Mouse (Mus musculus) midbrain, embryonic 14.5 days (tissue): ENCODE measurements around the gene Uox. TPM values are rescaled to one million over a fixed set of nuclear protein-coding genes. Genes with fewer than 3 reads are reported as not detected.
A peak's percentile ranks its signal among the peaks of the same experiment; 100 is the strongest.

ENCODE experiments used
- ATAC-seq: fragments of 200-750 bp; cut with Nextera tagmentation; 2 replicates; pipeline ENCODE4 v1.8.0; 2017; ENCODE audit warnings: moderate number of reproducible peaks, moderate library complexity; ENCODE audit not compliant: low FRiP score, low TSS enrichment
- DNase-seq: peaks from one replicate; pipeline ENCODE4 v3.0.0-alpha.2; 2015
- H3K27ac ChIP-seq: fragments of 300-500 bp; sonication (generic); replicated peaks from 2 replicates; pipeline ENCODE4 v1.5.1; 2014; ENCODE audit warnings: mild to moderate bottlenecking, low read depth, low read length, moderate library complexity
- H3K27me3 ChIP-seq: fragments of 300-500 bp; sonication (generic); 2 replicates; pipeline ENCODE4 v1.6.1; 2014; ENCODE audit warnings: low read length, control low read depth, mixed read lengths; ENCODE audit not compliant: control insufficient read depth, insufficient read depth
- H3K36me3 ChIP-seq: fragments of 300-500 bp; sonication (generic); 2 replicates; pipeline ENCODE4 v1.6.1; 2014; ENCODE audit warnings: low read length, control low read depth; ENCODE audit not compliant: control insufficient read depth, insufficient read depth
- H3K4me1 ChIP-seq: fragments of 300-500 bp; sonication (generic); 2 replicates; pipeline ENCODE4 v1.6.1; 2014; ENCODE audit warnings: mild to moderate bottlenecking, antibody characterized with exemption, low read length, control low read depth; ENCODE audit not compliant: control insufficient read depth, insufficient read depth
- H3K4me2 ChIP-seq: fragments of 300-500 bp; sonication (generic); 2 replicates; pipeline ENCODE4 v1.6.1; 2014; ENCODE audit warnings: mild to moderate bottlenecking, low read length, moderate library complexity
- H3K4me3 ChIP-seq: fragments of 300-500 bp; sonication (generic); replicated peaks from 2 replicates; pipeline ENCODE4 v1.5.1; 2014; ENCODE audit warnings: low read depth, low read length
- H3K9ac ChIP-seq: fragments of 300-500 bp; sonication (generic); replicated peaks from 2 replicates; pipeline ENCODE4 v1.6.1; 2014; ENCODE audit warnings: mild to moderate bottlenecking, low read length, moderate library complexity
- H3K9me3 ChIP-seq: fragments of 300-500 bp; sonication (generic); 2 replicates; pipeline ENCODE4 v1.6.1; 2016; ENCODE audit warnings: low read length, control low read depth, mixed read lengths; ENCODE audit not compliant: control insufficient read depth
- WGBS: fragments of 180-500 bp; shearing (Covaris S2); extraction: QIAGEN DNeasy Blood & Tissue Kit; methylation state at CpG from one replicate; pipeline ENCODE4 v1.1.7; 2014; 5-methylcytosine and 5-hydroxymethylcytosine counted together
- polyA plus RNA-seq: library from polyadenylated mRNA; unstranded; fragments of >200 nt; fragmentation: Nextera tagmentation; extraction: Ambion mirVana; gene quantifications from 2 replicates; pipeline ENCODE4 v1.2.1, GENCODE M21; 2014

Uox gene
- polyA plus RNA-seq, 1 experiment from 2014 or later: not detected

DNA sequence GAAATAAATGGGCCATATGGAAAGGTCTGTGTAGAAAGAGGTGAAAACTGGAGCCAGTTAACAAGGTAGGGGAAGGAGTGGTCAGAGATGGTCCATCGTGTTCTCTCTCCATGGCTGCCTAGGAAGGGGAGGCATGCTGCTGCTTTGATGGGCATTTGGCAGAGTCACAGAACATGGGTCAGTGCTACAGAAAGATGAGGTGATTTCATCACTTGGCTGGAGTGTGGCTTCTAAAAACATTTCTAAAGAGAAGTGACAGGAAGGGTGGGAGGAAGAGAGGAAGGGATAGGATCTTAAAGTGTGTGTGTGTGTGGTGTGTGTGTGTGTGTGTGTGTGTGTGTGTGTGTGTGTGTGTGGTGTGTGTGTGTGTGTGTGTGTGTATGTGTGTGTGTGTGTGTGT lies 1.1 kb downstream of the Uox start:
- no peak for DNase-seq
- Histone ChIP-seq H3K27ac (no peak overlapping the region), H3K9ac (no peak overlapping the region), H3K4me1 (no peaks in the 10 kb centered on the region), H3K27me3 (no peaks in the 10 kb centered on the region), H3K9me3 (no peaks in the 10 kb centered on the region), H3K4me2 (no peak overlapping the region), H3K4me3 (no peak overlapping the region), H3K36me3 (no peaks in the 10 kb centered on the region)
- WGBS: 91% methylated on average over 1 of the region's 1 CpGs
- no peak for ATAC-seq

DNA sequence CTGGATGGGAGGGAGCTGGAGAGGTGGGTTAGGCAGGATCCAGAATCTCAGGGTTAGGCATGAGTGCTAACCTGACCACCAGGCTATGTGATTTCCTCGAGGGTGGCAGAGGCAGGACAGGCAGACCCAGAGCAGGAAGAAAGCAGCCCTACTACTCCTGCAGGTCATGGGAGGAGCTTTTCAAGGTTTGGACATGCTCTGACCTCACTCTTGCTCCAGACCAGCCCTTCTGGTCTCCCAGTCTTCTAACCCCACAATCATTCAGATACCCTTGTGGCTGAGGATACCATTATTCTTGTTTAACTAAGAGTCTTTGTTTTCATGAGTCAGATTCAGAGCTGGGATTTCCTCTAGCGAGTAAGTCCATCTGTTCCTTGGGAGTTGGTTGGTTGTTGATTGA lies 7.4 kb downstream of the Uox start:
- Histone ChIP-seq H3K27me3 (no peaks in the 10 kb centered on the region), H3K27ac (no peak overlapping the region), H3K9ac (no peak overlapping the region), H3K36me3 (no peaks in the 10 kb centered on the region), H3K4me3 (no peak overlapping the region), H3K9me3 (no peaks in the 10 kb centered on the region), H3K4me2 (no peak overlapping the region), H3K4me1 (no peaks in the 10 kb centered on the region)
- 75% methylated on average over 2 of the region's 2 CpGs for WGBS
- no peak for DNase-seq
- ATAC-seq: no peak

DNA sequence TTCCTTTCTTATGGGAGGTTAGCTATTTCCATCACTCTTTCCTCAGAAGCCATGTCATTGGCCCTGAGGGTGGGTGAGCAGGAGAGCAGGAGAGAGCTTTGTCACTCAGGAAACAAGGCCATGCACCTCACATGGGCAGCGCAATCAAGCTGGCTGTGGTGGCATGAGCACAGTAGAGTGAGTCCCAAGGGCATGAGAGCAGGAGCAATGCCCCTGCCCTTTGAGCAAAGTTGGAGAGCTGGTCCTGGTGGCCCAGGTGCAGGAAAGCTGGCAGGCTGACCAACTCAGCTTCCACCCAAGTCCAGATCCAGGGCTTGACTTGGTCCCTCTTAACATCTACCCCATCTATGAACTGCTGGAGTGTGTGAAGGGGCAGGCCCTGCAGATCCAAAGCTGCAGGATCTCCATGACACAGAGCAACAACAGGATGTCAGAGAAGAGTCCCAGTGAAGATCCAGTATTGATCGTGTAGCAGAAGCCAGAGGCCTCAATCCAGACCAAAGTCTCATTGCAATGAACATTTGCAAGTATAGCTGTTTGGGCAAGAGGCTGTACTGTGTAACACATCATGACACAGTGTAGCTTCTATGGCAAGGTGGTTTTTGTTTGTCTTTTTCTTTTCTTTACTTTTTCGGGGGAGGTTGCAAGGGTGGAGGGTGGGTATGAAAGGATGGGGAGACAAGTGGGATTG lies 10.0 kb downstream of the Uox start:
- Histone ChIP-seq H3K9me3 (no peaks in the 10 kb centered on the region), H3K9ac (no peak overlapping the region), H3K27me3 (no peaks in the 10 kb centered on the region), H3K36me3 (no peaks in the 10 kb centered on the region), H3K4me3 (no peak overlapping the region), H3K4me1 (no peaks in the 10 kb centered on the region), H3K4me2 (no peak overlapping the region), H3K27ac (no peak overlapping the region)
- WGBS: 87% methylated on average over 3 of the region's 3 CpGs
- ATAC-seq: no peak
- DNase-seq: no peak

DNA sequence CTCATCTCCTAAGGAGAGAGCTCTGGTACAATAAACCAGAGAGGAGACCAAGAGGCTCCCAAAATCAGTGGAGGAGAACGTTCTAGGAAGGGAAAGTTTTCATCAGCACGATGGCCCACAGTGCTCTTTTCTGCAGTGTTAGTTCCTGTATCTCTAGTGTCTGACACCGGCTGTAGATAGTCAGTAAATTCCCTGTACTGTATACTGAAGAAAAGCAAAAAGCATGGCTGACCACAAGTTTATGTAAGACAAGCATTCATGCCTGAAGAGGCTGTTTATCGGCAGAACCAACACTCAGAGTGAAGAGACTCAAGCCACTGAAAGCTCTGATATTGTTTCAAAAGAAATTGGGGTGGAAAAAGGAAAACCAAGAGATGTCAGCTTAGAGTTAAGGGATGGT lies 13.3 kb downstream of the Uox start:
- no peaks in the 10 kb centered on the region for H3K36me3 ChIP-seq
- DNase-seq: no peak
- no peak overlapping the region for H3K9ac ChIP-seq
- no peak for ATAC-seq
- H3K9me3 ChIP-seq: no peaks in the 10 kb centered on the region
- H3K4me3 ChIP-seq: no peak overlapping the region
- no peaks in the 10 kb centered on the region for H3K27me3 ChIP-seq
- no peak overlapping the region for H3K27ac ChIP-seq
- H3K4me1 ChIP-seq: no peaks in the 10 kb centered on the region
- 86% methylated on average over 4 of the region's 4 CpGs for WGBS
- no peak overlapping the region for H3K4me2 ChIP-seq

DNA sequence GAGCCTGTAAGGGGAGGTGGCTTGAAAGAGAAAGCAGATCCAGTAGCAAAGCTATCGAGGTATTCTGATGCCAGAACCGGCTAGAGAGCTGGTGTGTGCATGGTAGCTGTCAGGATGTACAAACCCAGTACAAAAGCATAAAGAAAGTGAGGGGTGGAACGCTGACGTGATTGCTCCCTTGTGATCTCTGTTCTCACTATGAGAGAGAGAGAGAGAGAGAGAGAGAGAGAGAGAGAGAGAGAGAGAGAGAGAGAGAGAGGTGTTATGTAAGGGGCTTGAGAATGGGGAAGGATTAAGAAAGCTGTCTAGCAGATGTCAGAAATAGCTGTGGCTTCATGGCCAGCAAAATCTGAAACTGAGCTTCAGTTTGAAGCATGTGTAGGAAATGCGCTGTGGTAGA lies 13.7 kb downstream of the Uox start:
- Histone ChIP-seq H3K36me3 (no peaks in the 10 kb centered on the region), H3K4me1 (no peaks in the 10 kb centered on the region), H3K27me3 (no peaks in the 10 kb centered on the region), H3K4me2 (no peak overlapping the region), H3K9ac (no peak overlapping the region), H3K9me3 (no peaks in the 10 kb centered on the region), H3K27ac (no peak overlapping the region), H3K4me3 (no peak overlapping the region)
- ATAC-seq: no peak
- no peak for DNase-seq
- 57% methylated on average over 5 of the region's 5 CpGs for WGBS

DNA sequence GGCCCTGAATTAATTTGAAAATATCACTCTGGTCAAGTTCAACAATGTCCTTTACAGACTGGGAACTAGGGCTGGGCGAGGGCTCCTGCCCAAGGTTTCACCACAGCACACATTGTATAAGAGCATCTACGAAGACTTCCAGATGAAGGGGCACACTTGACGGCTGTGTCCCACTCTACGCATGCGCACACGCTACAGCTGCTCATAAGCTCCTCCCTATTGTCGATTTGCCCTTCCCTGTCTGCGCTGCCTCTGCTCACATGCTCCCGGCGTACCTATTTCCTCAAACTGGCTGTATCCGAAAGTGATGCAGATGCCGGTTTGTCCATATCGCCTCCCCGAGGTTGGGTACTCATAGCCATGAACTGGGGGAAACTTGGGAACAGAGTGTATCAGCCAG lies 16.4 kb downstream of the Uox start:
- 95% methylated on average over 14 of the region's 14 CpGs for WGBS
- H3K4me1 ChIP-seq: no peaks in the 10 kb centered on the region
- no peak overlapping the region for H3K4me3 ChIP-seq
- H3K36me3 ChIP-seq: no peaks in the 10 kb centered on the region
- no peak for DNase-seq
- no peak overlapping the region for H3K9ac ChIP-seq
- no peak overlapping the region for H3K27ac ChIP-seq
- H3K9me3 ChIP-seq: no peaks in the 10 kb centered on the region
- ATAC-seq: no peak
- H3K4me2 ChIP-seq: no peak overlapping the region
- no peaks in the 10 kb centered on the region for H3K27me3 ChIP-seq

DNA sequence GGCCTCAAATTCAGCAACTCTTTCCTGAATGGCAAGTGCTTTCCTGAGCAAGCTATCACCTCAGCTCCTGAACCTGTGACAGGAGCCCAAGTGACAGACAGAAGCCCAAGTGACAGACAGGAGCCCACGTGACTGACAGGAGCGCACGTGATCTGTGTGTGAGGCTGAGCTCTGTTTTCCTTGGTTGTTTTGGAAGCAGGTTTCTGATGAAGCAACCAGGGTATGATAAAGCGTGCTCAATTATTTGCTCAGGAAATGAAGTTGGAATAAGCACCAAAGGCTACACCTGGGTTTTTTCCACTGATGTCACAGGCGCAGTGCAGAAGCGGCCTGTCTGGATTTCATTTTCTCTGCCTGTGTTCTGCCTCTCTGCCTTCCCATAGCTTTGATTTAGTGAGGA lies 19.3 kb downstream of the Uox start:
- Histone ChIP-seq H3K4me3 (no peak overlapping the region), H3K27ac (peak overlapping the region; percentile 41; the same call in 1 of the 2 replicates), H3K9ac (no peak overlapping the region), H3K27me3 (no peaks in the 10 kb centered on the region), H3K4me1 (no peaks in the 10 kb centered on the region), H3K36me3 (no peaks in the 10 kb centered on the region), H3K4me2 (no peak overlapping the region), H3K9me3 (no peaks in the 10 kb centered on the region)
- DNase-seq (no peak), ATAC-seq (no peak)
- WGBS: 85% methylated on average over 6 of the region's 6 CpGs

DNA sequence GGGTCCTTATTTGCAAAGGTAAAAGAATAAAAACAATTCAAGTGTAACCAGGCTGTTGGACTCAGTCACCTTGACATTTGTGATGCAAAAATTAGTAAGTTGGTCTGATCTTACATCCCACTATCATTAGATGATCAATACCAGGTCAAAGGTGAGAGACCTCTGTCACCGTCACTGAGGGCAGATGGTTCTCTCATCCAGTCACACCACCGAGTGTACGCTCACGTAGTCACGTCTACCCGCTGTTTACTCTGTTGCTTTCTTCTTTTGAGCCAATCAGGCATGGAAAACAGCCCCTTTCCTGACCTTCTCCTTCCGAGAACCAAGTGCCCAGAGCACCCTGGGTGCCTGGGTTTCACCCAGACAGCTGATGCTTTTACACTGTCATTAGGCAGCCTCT lies 20.9 kb downstream of the Uox start:
- DNase-seq (no peak), ATAC-seq (no peak)
- Histone ChIP-seq H3K27me3 (no peaks in the 10 kb centered on the region), H3K9me3 (no peaks in the 10 kb centered on the region), H3K27ac (no peak overlapping the region), H3K4me1 (no peaks in the 10 kb centered on the region), H3K36me3 (no peaks in the 10 kb centered on the region), H3K4me3 (no peak overlapping the region), H3K4me2 (no peak overlapping the region), H3K9ac (no peak overlapping the region)
- 73% methylated on average over 7 of the region's 7 CpGs for WGBS

DNA sequence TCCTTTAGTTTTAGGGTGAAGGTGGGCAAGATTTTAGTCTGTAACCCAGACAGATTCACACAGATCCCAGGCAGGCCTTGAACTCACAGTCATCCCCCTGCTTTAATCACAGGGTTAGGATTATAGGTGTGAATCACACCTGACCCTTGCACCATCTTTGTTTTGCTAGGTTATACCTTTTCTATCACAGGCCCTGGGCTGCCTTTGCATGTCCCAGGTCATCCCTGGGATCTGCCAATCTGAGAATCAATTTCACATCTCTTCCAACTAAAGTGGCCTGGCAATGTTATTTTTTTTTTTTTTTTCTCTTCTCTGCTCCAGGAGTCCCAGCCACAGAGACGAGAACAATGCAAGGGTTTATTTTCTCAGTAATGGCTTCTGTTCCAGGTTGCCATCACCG lies 21.4 kb downstream of the Uox start:
- ATAC-seq (no peak), DNase-seq (no peak)
- no peaks in the 10 kb centered on the region for H3K36me3 ChIP-seq
- no peaks in the 10 kb centered on the region for H3K27me3 ChIP-seq
- no peaks in the 10 kb centered on the region for H3K9me3 ChIP-seq
- H3K4me3 ChIP-seq: no peak overlapping the region
- H3K4me2 ChIP-seq: no peak overlapping the region
- H3K4me1 ChIP-seq: no peaks in the 10 kb centered on the region
- no peak overlapping the region for H3K9ac ChIP-seq
- WGBS: 61% methylated on average over 2 of the region's 2 CpGs
- no peak overlapping the region for H3K27ac ChIP-seq
